Comparison of ENCODE assay signal across 26 mouse cellular contexts in the genomic region with DNA sequence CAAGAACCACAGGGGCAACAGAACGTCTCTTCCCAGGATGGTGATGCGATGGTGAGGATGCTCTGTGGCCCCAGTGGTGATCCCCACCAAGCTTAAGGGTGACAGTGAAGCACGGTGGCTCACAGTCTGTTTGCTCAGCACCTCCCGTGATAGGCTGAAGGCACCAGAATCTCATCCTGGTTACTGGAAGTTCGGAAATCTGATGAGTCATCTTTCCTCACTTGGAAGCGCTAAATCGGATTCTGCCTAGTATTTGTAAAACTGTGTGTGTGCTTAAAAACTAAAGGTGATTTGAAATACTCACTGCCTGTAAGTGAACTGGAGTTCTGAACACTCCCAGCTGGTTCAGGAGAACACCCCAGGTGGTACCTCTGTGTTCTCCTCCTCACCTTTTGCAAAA. TPM values are rescaled to one million over a fixed set of nuclear protein-coding genes. Genes with fewer than 3 reads are reported as not detected.
DNase-seq lines count a peak whose midpoint lies in the region; ATAC-seq and TF ChIP-seq lines count a peak whose summit lies in the region.
"Had no signal": no experiment of that assay in that cellular context is flagged by ENCODE, and none has a peak within 500 bp of the region (broad histone marks: within the 10 kb centered on the region; RNA-seq: fewer than 3 reads in every experiment).

No protein-coding gene starts in this region.

- H3K27ac ChIP-seq in ES-E14 (ENCODE audit: insufficient read depth, low read depth, low read length, poor library complexity, severe bottlenecking) = no peak overlapping the region
- H3K27ac ChIP-seq: embryonic facial prominence, embryonic 10.5 days; embryonic facial prominence, embryonic 13.5 days; forebrain, embryonic 12.5 days; forebrain, embryonic 15.5 days; gastrocnemius, adult 2 months; hindbrain, embryonic 12.5 days; hindbrain, embryonic 15.5 days had no signal

- in situ Hi-C loops in ES-E14 (cut with MboI; ENCODE audit: low sequenced_read_pairs in 2 of 2, unreplicated experiment in 2 of 2) = no loop called here

- H3K9ac ChIP-seq in ES-E14 (ENCODE audit: insufficient read depth, low read depth, low read length, poor library complexity, severe bottlenecking) = no peak overlapping the region
- H3K9ac ChIP-seq: embryonic facial prominence, embryonic 13.5 days; forebrain, embryonic 12.5 days; forebrain, embryonic 15.5 days; hindbrain, embryonic 12.5 days; hindbrain, embryonic 15.5 days had no signal

- H3K36me3 ChIP-seq in ES-E14 (ENCODE audit: control insufficient read depth, insufficient read depth, low read length, poor library complexity, severe bottlenecking) = no peaks in the 10 kb centered on the region
- H3K36me3 ChIP-seq in myocyte (ENCODE audit: control insufficient read depth, insufficient read depth) = no peaks in the 10 kb centered on the region
- H3K36me3 ChIP-seq: embryonic facial prominence, embryonic 10.5 days; embryonic facial prominence, embryonic 13.5 days; forebrain, embryonic 12.5 days; forebrain, embryonic 15.5 days; hindbrain, embryonic 12.5 days; hindbrain, embryonic 15.5 days had no signal

- H3K27me3 ChIP-seq in myocyte (ENCODE audit: control insufficient read depth, insufficient read depth, insufficient read length) = no peaks in the 10 kb centered on the region
- H3K27me3 ChIP-seq: embryonic facial prominence, embryonic 13.5 days; forebrain, embryonic 15.5 days; hindbrain, embryonic 12.5 days; hindbrain, embryonic 15.5 days had no signal

- peak overlapping the region; percentile 26 for H3K4me2 ChIP-seq in myocyte (ENCODE audit: low read depth)
- H3K4me2 ChIP-seq: embryonic facial prominence, embryonic 13.5 days; forebrain, embryonic 12.5 days; forebrain, embryonic 15.5 days; heart, embryonic 11.5 days; hindbrain, embryonic 12.5 days; hindbrain, embryonic 15.5 days had no signal

- no peak for DNase-seq in frontal cortex, postnatal 36 days (ENCODE audit: low spot score in 2 of 2)
- DNase-seq in 3T3-L1 (ENCODE audit: low read depth, low spot score) = peak; percentile 55
- DNase-seq in ES-E14 (ENCODE audit: low read depth, low spot score) = no peak
- DNase-seq: adrenal gland, postnatal 10 days; adrenal gland, postnatal 36 days; B cell, adult 2 months; cerebellum, adult 11 months; cerebellum, adult 2 months; cerebellum, postnatal 10 days; cerebellum, postnatal 36 days; embryo, embryonic 11 days; gastrocnemius, adult 2 months; gastrocnemius, postnatal 14 days; heart, adult 11 months had no signal

- peaks cover under 1 to 28% of the 10 kb centered on the region in 2 experiments; a peak in 3 of 4 replicates for H3K4me1 ChIP-seq in ES-E14 (ENCODE audit: control insufficient read depth in 2 of 2, insufficient read depth in 2 of 2, low read length in 2 of 2, poor library complexity in 1 of 2)

- H3K9me3 ChIP-seq in ES-E14 (ENCODE audit: control insufficient read depth, insufficient read depth, low read depth, low read length) = no peaks in the 10 kb centered on the region
- H3K9me3 ChIP-seq: embryonic facial prominence, embryonic 10.5 days; embryonic facial prominence, embryonic 13.5 days; forebrain, embryonic 12.5 days; forebrain, embryonic 15.5 days; hindbrain, embryonic 12.5 days; hindbrain, embryonic 15.5 days had no signal

- no peak for TF ChIP-seq POLR2A in myocyte (IDR thresholded peaks at IDR 0.05; ENCODE audit: insufficient read length, low read depth)

- peaks cover 17% of the 10 kb centered on the region for H3K79me2 ChIP-seq in myocyte (ENCODE audit: control insufficient read depth, insufficient read depth)

- peak; percentile 42; the same call in 1 of the 2 replicates for ATAC-seq in frontal cortex, adult (ENCODE audit: low TSS enrichment)
- ATAC-seq in megakaryocyte progenitor cell, adult 5-6 weeks (replicated peaks; ENCODE audit: poor library complexity) = no peak
- ATAC-seq in CD4-positive, CD25-positive, alpha-beta regulatory T cell, adult 4 months = no peak
- ATAC-seq: forebrain, embryonic 15.5 days had no signal

- H3K4me3 ChIP-seq in ES-E14 (ENCODE audit: insufficient read depth in 1 of 2, low read depth in 1 of 2, low read length in 2 of 2, poor library complexity in 1 of 2, severe bottlenecking in 1 of 2) (no peak overlapping the region), myocyte (no peak overlapping the region)
- H3K4me3 ChIP-seq: embryonic facial prominence, embryonic 10.5 days; embryonic facial prominence, embryonic 13.5 days; erythroblast, embryonic 14.5 days; forebrain, embryonic 12.5 days; forebrain, embryonic 15.5 days; gastrocnemius, adult 2 months; hindbrain, embryonic 12.5 days; hindbrain, embryonic 15.5 days had no signal

- no peak overlapping the region for H3ac ChIP-seq in myocyte (ENCODE audit: control insufficient read depth, insufficient read length)

TF ChIP-seq in ES-E14, 5 proteins besides CTCF, POLR2A, EP300 and RAD21:
- TF ChIP-seq ZNF384 (IDR thresholded peaks at IDR 0.05; ENCODE audit: low read depth, low read length) = no peak
- TF ChIP-seq MAFK (IDR thresholded peaks at IDR 0.05; ENCODE audit: insufficient read depth, low read depth, low read length) = peak; percentile 67

TF ChIP-seq in myocyte, 11 proteins besides CTCF, POLR2A, EP300 and RAD21:
- TF ChIP-seq SRF (IDR thresholded peaks at IDR 0.05; ENCODE audit: control insufficient read depth, insufficient read length, low read depth) (no peak), TCF12 (IDR thresholded peaks at IDR 0.05; ENCODE audit: insufficient read depth, poor library complexity, severe bottlenecking) (no peak), E2F4 (IDR thresholded peaks at IDR 0.05; ENCODE audit: insufficient read depth) (no peak), MYOG (IDR thresholded peaks at IDR 0.05; ENCODE audit: control insufficient read depth in 1 of 3, insufficient read depth in 1 of 3, insufficient read length in 2 of 3, low read depth in 2 of 3) (no peak), REST (IDR thresholded peaks at IDR 0.05; ENCODE audit: insufficient read depth, insufficient read length) (no peak), TCF3 (IDR thresholded peaks at IDR 0.05; ENCODE audit: insufficient read length, low read depth) (no peak)

RNA-seq across cellular contexts. Expression of a gene that starts 2.3 kb away (rescaled TPM):
- total RNA-seq in ES-E14 (2012; rRNA removed) = 95.2 and 101 TPM in 2 replicates
- polyA plus RNA-seq in myocyte (2012; fragmentation: generic; extraction: Trizol) = 61.6 TPM
- total RNA-seq in megakaryocyte progenitor cell, adult 5-6 weeks (2015) = 13.0 and 14.7 TPM in 2 replicates
- total RNA-seq in megakaryocyte progenitor cell, adult 5-6 weeks (2017) = 15.6 and 18.7 TPM in 2 replicates
- 10 to 100 TPM; 34.3 to 38.8 TPM for polyA plus RNA-seq in CD4-positive, CD25-positive, alpha-beta regulatory T cell, adult 4 months (2017; shearing (Covaris generic))

RNA-seq across cellular contexts. Expression of a gene that starts 13.9 kb away (rescaled TPM):
- 69.8 and 78.6 TPM in 2 replicates for total RNA-seq in ES-E14 (2012; rRNA removed)
- 27.3 TPM for polyA plus RNA-seq in myocyte (2012; fragmentation: generic; extraction: Trizol)
- 0.76 and 0.96 TPM in 2 replicates for total RNA-seq in megakaryocyte progenitor cell, adult 5-6 weeks (2015)
- total RNA-seq in megakaryocyte progenitor cell, adult 5-6 weeks (2017) = 0.79 and 1.1 TPM in 2 replicates
- polyA plus RNA-seq in CD4-positive, CD25-positive, alpha-beta regulatory T cell, adult 4 months (2017; shearing (Covaris generic)) = 10 to 100 TPM; 34.4 to 35.5 TPM

Comparison
In these comparisons a context has a peak if more than half of its experiments do, and no peak if none do; other contexts are left out.
1. RNA of a gene that starts 13.9 kb away (total RNA-seq): 69.8 to 78.6 TPM in ES-E14; 0.76 to 1.1 TPM in megakaryocyte progenitor cell, adult 5-6 weeks; every median in the first group is over 10 times any median in the second.